Mouse (Mus musculus) G1E (cell line): ENCODE measurements around the gene Dyx1c1. TPM values are rescaled to one million over a fixed set of nuclear protein-coding genes. Genes with fewer than 3 reads are reported as not detected.

Experiments
- ATAC-seq: 2 replicates; pipeline ENCODE4 v1.8.0; 2016; ENCODE audit warnings: mild to moderate bottlenecking; ENCODE audit not compliant: insufficient number of reproducible peaks, poor library complexity, low FRiP score, severe bottlenecking; ENCODE audit errors: extremely low read depth
- DNase-seq: peaks from one replicate; pipeline ENCODE4 v3.0.0; 2012; ENCODE audit warnings: low spot score
- H3K27me3 ChIP-seq: 2 replicates; pipeline ENCODE4 v1.6.1; 2012; ENCODE audit warnings: mild to moderate bottlenecking, low read length, inconsistent platforms; ENCODE audit not compliant: insufficient read depth
- H3K36me3 ChIP-seq: replicated peaks from 2 replicates; pipeline ENCODE3; 2012; ENCODE audit warnings: mild to moderate bottlenecking, inconsistent platforms
- H3K4me1 ChIP-seq: 2 replicates; pipeline ENCODE4 v1.6.1; 2012; ENCODE audit warnings: low read depth, low read length, inconsistent platforms, mixed read lengths; ENCODE audit not compliant: insufficient read depth
- H3K4me3 ChIP-seq: 2 replicates; pipeline ENCODE4 v1.5.1; 2012; ENCODE audit warnings: low read depth, mild to moderate bottlenecking, inconsistent platforms, low read length, moderate library complexity, mixed read lengths
- H3K9me3 ChIP-seq: replicated peaks from 2 replicates; pipeline ENCODE4 v1.6.1; 2012; ENCODE audit warnings: inconsistent platforms
- CTCF ChIP-seq: IDR thresholded peaks from 2 replicates; pipeline ENCODE4 v1.5.1; 2012; ENCODE audit warnings: low read depth, low read length, inconsistent platforms, mixed read lengths
- GATA1 ChIP-seq: IDR thresholded peaks from 2 replicates; pipeline ENCODE4 v1.6.1; 2012; ENCODE audit warnings: borderline replicate concordance, low read length, inconsistent platforms, mixed read lengths
- GATA2 ChIP-seq: IDR thresholded peaks from 2 replicates; pipeline ENCODE4 v1.6.1; 2012; ENCODE audit warnings: low read depth, low read length, inconsistent platforms, borderline replicate concordance
- POLR2AphosphoS5 ChIP-seq: IDR thresholded peaks from 2 replicates; pipeline ENCODE4 v1.6.1; 2012; ENCODE audit warnings: low read depth, low read length, inconsistent platforms; ENCODE audit not compliant: insufficient replicate concordance
- TAL1 ChIP-seq: conservative IDR thresholded peaks from 2 replicates; pipeline ENCODE4 v1.6.1; 2012; ENCODE audit warnings: low read depth, low read length, inconsistent platforms, mixed read lengths
- polyA plus RNA-seq: library from polyadenylated mRNA; stranded (reverse); fragments of >175 nt; gene quantifications from 2 replicates; pipeline ENCODE4 v1.2.3, GENCODE M21; 2012
- total RNA-seq, 2 experiments: library from RNA; stranded (forward) in 1 of 2; stranded (reverse) in 1 of 2; fragments of 200-1000 nt in 1 of 2; fragments of >200 nt in 1 of 2; fragmentation: Nextera tagmentation in 1 of 2; gene quantifications; 2 replicates each; pipeline ENCODE4 v1.2.3; 2014 to 2017

The Dyx1c1 gene
- total and polyA plus RNA-seq, 3 experiments = 0.22 to 1.9 TPM; not detected in 1

GRCm38 (mm10) chr9:72949572-72949971 is 9.0 kb upstream of the Dyx1c1 start:
- no peaks in the 10 kb centered on the region for H3K4me1 ChIP-seq
- no peaks in the 10 kb centered on the region for H3K36me3 ChIP-seq
- H3K9me3 ChIP-seq = peaks cover 4% of the 10 kb centered on the region; the same call in 1 of the 2 replicates
- ATAC-seq = no peak
- TF ChIP-seq POLR2AphosphoS5 (no peak), GATA1 (no peak), TAL1 (no peak)
- DNase-seq = no peak
- no peak overlapping the region for H3K4me3 ChIP-seq
- H3K27me3 ChIP-seq = peaks cover 16% of the 10 kb centered on the region

- DNase-seq (no peak), ATAC-seq (no peak)
- Histone ChIP-seq H3K4me1 (peaks cover 20% of the 10 kb centered on the region), H3K4me3 (no peak overlapping the region), H3K27me3 (peaks cover 8% of the 10 kb centered on the region), H3K36me3 (no peaks in the 10 kb centered on the region), H3K9me3 (no peaks in the 10 kb centered on the region)
- no peak for TF ChIP-seq POLR2AphosphoS5
- TF ChIP-seq GATA2 = no peak
- no peak for TF ChIP-seq GATA1
- no peak for TF ChIP-seq TAL1
- no peak for TF ChIP-seq CTCF
These were observed 3.8 kb upstream of the Dyx1c1 start for GRCm38 (mm10) chr9:72954746-72955145.

GRCm38 (mm10) chr9:72955546-72955945 is 3.0 kb upstream of the Dyx1c1 start:
- ATAC-seq = no peak
- no peak for DNase-seq
- peaks cover 20% of the 10 kb centered on the region for H3K4me1 ChIP-seq
- no peaks in the 10 kb centered on the region for H3K9me3 ChIP-seq
- no peak overlapping the region for H3K4me3 ChIP-seq
- TF ChIP-seq GATA2 = no peak
- TF ChIP-seq CTCF = peak; percentile 78
- H3K36me3 ChIP-seq = no peaks in the 10 kb centered on the region
- peaks cover 8% of the 10 kb centered on the region for H3K27me3 ChIP-seq

GRCm38 (mm10) chr9:72961346-72961745 is 2.8 kb downstream of the Dyx1c1 start:
- peak overlapping the region; percentile 18; the same call in 1 of the 2 replicates for H3K4me3 ChIP-seq
- no peaks in the 10 kb centered on the region for H3K36me3 ChIP-seq
- no peaks in the 10 kb centered on the region for H3K9me3 ChIP-seq
- TF ChIP-seq CTCF = no peak
- TF ChIP-seq TAL1 = no peak
- TF ChIP-seq GATA1 = no peak
- TF ChIP-seq POLR2AphosphoS5 = no peak
- no peak for TF ChIP-seq GATA2
- H3K27me3 ChIP-seq = no peaks in the 10 kb centered on the region
- peaks cover 37% of the 10 kb centered on the region for H3K4me1 ChIP-seq
- ATAC-seq = no peak
- no peak for DNase-seq

GRCm38 (mm10) chr9:72961959-72962358 is 3.4 kb downstream of the Dyx1c1 start:
- no peak overlapping the region for H3K4me3 ChIP-seq
- no peak for DNase-seq
- no peaks in the 10 kb centered on the region for H3K9me3 ChIP-seq
- no peaks in the 10 kb centered on the region for H3K36me3 ChIP-seq
- ATAC-seq = no peak
- TF ChIP-seq GATA2 (no peak), GATA1 (no peak), TAL1 (no peak), CTCF (no peak), POLR2AphosphoS5 (no peak)
- peaks cover 37% of the 10 kb centered on the region for H3K4me1 ChIP-seq
- H3K27me3 ChIP-seq = no peaks in the 10 kb centered on the region

- ATAC-seq = no peak
- peaks cover 3% of the 10 kb centered on the region; the same call in 1 of the 2 replicates for H3K27me3 ChIP-seq
- DNase-seq = no peak
- no peaks in the 10 kb centered on the region for H3K36me3 ChIP-seq
- TF ChIP-seq GATA2 = no peak
- no peak for TF ChIP-seq CTCF
- no peak for TF ChIP-seq GATA1
- TF ChIP-seq TAL1 = no peak
- no peak for TF ChIP-seq POLR2AphosphoS5
- no peak overlapping the region for H3K4me3 ChIP-seq
- H3K9me3 ChIP-seq = no peaks in the 10 kb centered on the region
- H3K4me1 ChIP-seq = peaks cover 2% of the 10 kb centered on the region; the same call in 1 of the 2 replicates
These were observed 9.9 kb downstream of the Dyx1c1 start for GRCm38 (mm10) chr9:72968349-72969061.
